Mouse (Mus musculus) mouse trophoblast stem cell (cell line): Measurements from ENCODE around the gene Dcpp2.
"Not testable (repeated sequence)": the region's sequence is repeated elsewhere in the genome, so short reads cannot be mapped to it uniquely, and the experiment has no call there.

Source experiments
- in situ Hi-C, 2 experiments: fragments of 300-500 bp; cut with MseI, MboI; formaldehyde crosslinking; loops; 2 replicates in 1 of 2; 3 replicates in 1 of 2; pipeline ENCODE4 v1.15.1; 2025

Dcpp2 gene

DNA sequence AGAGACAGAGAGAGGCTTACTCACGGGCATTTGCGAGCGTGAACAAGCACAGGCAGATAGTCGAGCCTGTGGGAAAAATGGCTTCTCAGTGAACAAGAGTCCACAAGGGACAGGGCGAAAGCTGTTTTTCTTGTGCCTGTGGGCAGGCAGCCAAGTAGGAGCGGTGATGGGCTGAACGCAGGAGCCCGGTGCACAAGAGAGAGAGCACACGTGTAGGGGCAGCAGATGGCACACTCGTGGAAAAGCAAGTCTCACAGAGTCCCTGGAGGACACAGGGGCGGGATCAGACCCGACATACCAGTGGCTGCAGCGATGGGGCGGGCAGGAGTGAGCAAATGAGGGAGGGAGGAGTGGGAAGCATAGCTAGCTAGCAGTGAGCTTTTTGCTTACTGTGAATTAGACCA is 44.4 kb downstream of the Dcpp2 start:
- in situ Hi-C loops = no loop called here

DNA sequence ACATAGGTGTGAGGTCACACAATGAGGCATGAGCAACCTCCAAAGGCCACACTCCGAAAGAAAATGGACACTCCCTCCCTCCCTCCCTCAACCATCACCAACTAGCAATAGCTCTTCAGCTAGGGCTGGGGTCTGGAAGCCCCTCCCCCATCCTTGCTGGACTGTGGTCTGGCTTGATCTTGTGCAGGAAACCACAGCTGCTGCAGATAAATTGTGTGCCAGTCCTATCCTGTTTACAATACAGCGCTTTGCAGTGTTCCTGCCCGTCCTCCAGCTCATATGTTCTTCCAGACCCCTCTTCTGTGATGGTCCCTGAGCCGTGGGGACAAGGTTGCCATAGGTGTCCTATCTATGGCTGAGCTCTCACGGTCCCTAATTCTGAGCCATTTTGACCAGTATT is 50.5 kb downstream of the Dcpp2 start:
- in situ Hi-C loops = no loop called here

DNA sequence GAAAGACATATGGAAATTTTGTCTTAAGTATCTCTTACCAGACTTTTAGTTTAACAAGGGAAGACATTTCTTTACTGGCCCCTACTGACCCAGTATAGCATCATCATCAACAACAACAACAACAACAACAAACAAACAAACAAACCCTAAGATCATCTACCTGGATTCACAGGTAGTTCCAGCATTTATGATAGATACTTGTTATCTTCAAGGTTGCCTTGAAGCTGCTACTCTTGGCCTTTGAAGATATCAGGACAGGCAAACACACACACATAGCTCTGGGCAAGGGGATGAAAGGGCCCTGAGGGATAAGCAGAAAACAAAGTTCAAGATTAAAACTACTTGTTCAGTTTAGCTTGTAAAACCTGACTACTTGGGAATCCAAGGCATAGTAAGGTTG is 60.7 kb downstream of the Dcpp2 start, which contains the start of gene Sbp:
Sbp (plus strand) TSS at position 301 of the 400 bp plus-strand sequence.
- in situ Hi-C loops = no loop called here

DNA sequence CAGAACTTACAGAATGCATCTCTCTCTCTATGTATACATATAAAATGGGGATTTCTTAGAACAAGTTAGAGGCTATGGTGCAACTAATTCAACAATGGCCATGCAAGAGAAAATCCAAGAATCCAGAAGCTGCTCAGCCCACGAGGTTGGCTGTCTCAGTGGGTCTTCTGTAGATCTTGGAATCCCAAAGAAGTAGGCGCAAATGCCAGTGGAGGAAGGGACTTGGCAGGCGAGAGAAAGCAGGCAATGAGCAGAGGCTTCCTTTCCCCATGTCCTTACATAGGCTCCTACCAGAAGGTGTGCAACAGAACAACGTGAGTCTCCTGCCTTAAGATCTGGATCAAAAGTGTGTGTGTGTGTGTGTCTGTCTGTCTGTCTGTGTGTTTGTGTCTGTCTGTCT is 66.8 kb downstream of the Dcpp2 start:
- in situ Hi-C loops = not testable (repeated sequence)

DNA sequence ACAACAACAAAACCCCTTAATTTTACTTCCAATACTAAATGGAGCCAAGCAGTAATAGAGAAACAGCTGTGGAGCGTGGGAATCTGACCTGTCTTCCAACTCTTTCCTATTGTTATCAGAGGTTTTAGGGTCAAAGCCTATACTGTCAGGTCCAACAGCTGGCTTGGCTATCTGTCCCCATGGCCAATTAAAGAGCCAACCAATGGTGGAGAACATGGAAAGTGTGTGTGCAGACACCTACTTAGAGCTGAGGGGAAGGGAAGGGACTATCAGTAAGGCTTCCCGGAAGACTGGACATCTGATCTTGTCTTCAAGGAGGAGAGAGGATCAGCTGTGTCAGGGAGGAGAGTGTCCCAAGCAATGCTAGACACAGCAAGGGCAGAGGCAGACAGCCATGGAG is 68.4 kb downstream of the Dcpp2 start:
- in situ Hi-C loops = no loop called here
